Mouse (Mus musculus): ENCODE results near the gene Rab11fip4. TPM values are rescaled to one million over a fixed set of nuclear protein-coding genes. Genes with fewer than 3 reads are reported as not detected.
A peak's percentile ranks its signal among the peaks of the same experiment; 100 is the strongest.

Gene Rab11fip4
- total RNA-seq (2021): 100 to 1,000 TPM; 142 to 144 TPM

DNA sequence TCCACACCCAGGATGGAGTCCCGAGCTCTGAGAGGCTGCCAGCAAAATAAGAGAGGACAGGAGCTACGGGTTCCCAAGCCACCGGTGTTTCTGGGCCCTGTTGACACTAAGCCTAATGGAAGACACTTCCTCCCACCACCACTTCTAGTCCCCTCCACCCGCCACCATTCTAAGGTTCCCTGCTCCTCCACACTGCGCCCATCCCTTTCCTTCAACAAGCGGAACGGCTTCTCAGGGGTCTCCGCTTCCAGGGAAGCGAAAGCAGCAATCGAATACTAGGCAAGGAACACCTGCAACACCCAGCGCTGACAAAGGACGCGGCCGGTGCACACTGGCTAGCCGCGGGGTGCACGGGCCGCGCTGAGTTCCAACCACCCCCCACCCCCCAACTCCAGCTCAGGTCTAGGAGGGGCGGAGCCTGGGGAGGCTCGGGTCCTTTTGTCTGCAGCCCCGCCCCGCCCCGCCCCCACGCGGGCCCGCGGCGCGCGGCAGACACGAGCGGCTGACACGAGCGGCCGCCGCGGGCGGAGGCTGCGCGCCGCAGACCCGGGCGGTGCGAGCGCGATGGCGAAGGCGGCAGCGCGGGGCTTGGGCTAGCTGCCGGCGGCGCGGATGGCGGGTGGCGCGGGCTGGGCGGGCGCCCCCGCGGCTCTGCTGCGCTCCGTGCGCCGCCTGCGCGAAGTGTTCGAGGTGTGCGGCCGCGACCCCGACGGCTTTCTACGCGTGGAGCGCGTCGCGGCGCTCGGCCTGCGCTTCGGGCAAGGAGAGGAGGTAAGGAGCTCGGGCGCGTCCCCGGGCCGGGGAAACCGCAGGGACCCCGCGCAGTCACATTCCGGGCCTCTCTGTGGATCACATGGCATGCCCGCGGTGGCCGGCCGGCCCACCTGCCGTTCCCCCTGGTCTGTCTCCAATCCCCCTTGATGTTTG, at the start of gene Rab11fip4:
Gene Rab11fip4 (plus strand): TSS at position 549 of the 927 bp plus-strand sequence.
- DNase-seq: peak; percentile 74
- intact Hi-C loops (cut with DNase I): no loop called here

DNA sequence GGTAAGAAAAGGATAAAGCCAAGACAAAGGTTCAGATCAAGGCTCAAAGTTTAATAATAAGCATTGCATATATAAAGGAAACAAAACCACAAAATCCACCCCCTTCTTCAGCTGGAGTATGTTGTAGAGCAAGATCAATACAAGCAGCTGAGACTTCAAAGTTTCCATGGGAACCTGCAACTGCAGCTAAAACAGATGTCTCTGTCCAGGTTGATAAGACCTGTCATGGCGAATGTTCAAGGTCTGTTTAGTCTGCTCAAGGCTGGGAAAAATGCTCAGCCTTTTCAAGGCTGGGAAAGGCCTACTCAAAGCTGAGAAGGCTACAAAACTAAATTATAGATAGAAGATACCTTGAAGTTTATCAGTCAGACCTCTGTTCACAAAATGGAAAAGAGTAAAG, 38.4 kb upstream of the Rab11fip4 start:
- intact Hi-C loops (cut with DNase I): no loop called here
- DNase-seq: no peak

DNA sequence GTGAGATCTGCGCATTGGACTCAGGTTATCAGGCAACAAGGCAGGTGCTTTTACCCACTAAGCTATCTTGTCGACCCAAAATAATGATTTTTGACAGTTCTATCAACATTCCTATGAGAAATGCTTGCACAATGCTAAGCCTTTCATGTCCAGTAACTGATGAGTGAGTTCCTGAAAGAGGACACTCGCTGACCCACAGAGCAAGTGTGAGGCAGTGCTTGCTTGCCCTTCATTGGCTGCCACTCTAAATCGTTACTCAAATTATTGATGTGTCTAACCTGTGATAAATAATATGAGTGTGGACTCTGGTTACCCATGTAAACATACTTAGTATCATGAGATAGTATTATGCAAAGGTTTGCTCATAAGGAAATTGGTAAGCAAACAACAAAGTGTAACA, 30.5 kb upstream of the Rab11fip4 start:
- no peak for DNase-seq
- intact Hi-C loops (cut with DNase I): loop anchor here (10.0 kb wide), 1 partner anchor 316 kb away; no protein-coding TSS in a partner anchor

DNA sequence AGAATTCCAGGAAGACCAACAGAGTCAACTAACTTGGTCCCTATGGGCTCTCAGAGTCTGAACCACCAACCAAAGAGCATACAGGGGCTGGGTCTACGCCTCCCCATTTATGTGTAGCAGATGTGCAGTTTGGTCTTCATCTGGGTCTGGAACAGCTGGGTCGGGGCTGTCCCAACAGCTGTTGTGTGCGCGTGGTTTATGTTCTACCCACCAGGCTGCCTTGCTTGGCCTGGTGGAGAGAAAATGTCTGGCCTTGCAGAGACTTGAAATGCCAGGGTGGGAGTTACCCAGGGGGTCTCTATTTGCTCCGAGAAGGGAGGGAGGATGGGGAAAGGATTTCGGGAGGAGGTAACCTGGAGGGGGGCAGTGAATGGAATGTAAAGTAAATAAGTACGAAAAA, 27.5 kb upstream of the Rab11fip4 start:
- intact Hi-C loops (cut with DNase I): loop anchor here (10.0 kb wide), 1 partner anchor 319 kb away; no protein-coding TSS in a partner anchor
- DNase-seq: no peak

DNA sequence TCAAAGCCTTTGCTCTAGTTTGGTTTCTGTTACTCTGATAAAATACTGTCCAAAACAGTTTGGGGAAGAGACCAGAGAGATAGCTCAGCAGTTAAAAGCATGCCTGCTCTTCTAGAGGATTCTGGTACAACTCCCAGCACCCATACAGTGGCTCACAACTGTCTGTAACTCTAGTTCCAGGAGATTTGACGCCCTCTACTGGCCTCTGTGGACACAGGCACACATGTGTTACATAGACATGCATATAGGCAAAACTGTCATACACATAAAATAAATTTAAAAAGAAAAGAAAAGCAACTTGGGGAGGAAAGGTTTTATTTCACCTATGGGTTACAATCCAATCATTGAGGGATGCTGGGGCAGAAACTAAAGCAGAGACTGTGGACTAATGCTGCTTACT, 24.1 kb upstream of the Rab11fip4 start:
- intact Hi-C loops (cut with DNase I): loop anchor here (10.0 kb wide), 1 partner anchor 322 kb away; no protein-coding TSS in a partner anchor

DNA sequence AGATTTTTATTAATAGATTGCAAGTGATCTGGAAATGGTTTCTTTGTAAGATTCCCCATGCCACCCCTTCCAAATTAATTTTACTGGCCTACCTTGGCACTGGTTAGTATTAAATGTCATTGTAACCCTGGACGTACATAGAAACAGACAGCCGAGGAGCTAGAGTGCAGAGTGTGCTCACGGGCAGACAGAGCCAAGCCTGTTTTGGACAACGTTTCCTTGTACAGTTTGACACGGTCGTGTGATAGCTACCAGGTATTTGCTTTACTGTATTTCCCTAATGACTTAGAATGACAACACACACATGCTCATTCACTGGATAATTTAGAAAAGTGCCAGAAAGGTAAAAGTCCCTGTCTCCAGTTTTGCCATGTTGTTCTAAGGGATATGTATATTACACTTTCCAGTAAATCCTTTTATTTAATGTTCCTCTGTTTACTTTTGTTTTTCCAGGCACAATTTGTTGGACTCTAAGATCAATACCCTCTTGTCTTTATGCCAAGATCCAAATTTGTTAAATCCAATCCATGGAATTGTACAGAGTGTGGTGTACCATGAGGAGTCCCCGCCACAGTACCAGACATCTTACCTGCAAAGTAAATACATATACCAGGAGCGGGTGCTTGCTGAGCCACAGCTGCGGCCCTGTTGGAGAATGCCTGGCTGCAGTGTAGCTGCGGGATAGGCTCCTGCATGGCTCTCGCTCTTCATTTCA, 22.7 kb upstream of the Rab11fip4 start:
- intact Hi-C loops (cut with DNase I): loop anchor here (10.0 kb wide), 1 partner anchor 324 kb away; no protein-coding TSS in a partner anchor
- DNase-seq: no peak

More for the DNA sequence above, 24.1 kb upstream of the Rab11fip4 start:
- no peak for DNase-seq

DNA sequence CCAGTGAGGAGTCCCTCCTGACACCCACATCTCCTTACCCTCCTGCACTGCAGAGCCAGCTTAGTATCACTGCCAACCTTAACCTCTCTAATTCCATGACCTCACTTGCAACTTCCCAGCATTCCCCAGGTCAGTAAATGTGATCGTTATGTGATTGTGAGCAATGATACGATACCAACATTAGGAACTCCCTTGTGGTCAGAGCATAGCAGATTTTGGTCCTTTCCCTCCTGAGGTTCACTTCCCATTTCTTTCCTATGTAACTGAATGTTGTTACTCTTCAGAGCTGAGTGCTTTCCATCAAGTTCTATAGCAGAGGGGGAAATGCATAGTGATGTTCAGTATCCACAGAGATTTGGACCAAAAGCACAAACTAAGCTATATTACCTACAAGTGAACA, 20.7 kb upstream of the Rab11fip4 start:
- DNase-seq: no peak
- intact Hi-C loops (cut with DNase I): loop anchor here (10.0 kb wide), 1 partner anchor 106 kb away; no protein-coding TSS in a partner anchor

DNA sequence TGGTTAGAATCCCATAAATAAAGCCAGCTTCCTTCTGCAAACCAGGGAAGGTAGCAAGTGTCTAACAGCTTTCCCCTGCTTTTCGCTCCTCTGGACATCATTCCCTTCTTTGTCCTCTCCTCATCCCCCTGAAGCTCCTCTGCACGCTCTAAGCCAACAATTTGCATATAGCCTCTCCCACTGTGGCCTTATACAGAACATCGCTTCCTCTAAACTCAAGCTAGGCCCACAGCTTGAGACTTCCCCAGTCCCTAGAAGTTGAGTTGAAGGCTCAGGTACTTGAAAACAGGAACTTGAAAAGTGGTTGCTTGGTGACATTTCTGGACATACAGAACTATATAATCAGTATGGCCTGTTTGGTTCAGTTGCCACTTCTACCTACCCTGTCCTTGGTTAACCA, 17.2 kb upstream of the Rab11fip4 start:
- intact Hi-C loops (cut with DNase I): loop anchor here (10.0 kb wide), 1 partner anchor 109 kb away; no protein-coding TSS in a partner anchor
- DNase-seq: no peak

DNA sequence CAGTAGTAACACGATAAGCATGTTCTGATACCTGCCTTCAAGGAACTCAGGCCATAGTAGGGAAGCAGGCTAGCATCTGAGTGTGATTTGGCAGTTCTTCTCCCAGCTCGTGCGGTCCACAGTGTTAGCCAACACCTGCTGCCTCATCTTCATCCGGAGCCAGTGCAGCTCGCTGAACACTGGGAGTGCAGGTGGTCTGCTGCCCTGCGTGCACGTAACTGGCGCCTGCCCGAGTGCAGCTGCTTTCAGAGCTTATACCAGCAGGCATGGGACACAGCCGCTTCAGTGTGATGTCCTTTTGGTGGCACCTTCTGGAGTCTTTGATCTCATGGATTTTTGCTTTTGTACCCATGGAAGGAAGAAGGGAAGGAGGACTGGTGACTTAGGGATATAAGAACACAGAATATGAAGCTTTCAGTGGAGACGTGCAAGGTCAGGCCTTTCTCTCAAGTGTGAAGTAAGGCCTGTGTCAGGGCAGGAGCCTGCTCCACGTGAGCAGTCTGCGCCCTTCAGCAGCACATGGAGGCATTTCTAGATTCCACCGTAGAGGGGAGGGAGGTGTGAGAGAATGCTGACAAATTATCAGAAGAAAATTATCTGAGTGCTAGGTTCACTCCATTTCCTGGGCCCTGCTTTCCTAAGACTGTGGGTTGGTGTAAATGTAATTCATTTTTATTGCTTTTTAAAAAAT, 15.5 kb upstream of the Rab11fip4 start:
- intact Hi-C loops (cut with DNase I): loop anchor here (10.0 kb wide), 1 partner anchor 111 kb away; no protein-coding TSS in a partner anchor
- peak; percentile 50 for DNase-seq

DNA sequence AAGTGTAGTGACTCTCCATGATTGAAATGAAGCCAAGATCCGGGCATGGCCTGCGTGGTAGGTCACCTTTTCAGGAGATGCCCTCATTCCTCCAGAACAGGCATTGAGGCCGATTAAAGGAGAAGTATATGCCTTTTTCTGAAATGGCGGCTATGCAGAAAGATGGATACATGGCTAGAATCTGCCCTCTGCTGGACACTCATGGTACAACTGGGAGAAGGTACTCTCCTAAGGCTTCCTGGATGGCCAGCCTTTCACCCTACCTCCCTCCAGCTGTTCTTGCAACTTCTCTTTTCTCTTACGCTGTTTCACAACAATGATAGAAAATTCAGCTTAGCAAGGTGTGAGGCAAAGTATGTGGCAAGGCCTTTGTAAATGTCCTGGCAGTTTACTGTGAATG, 13.3 kb upstream of the Rab11fip4 start:
- DNase-seq: peak; percentile 77
- intact Hi-C loops (cut with DNase I): loop anchor here (10.0 kb wide), 1 partner anchor 113 kb away; no protein-coding TSS in a partner anchor

DNA sequence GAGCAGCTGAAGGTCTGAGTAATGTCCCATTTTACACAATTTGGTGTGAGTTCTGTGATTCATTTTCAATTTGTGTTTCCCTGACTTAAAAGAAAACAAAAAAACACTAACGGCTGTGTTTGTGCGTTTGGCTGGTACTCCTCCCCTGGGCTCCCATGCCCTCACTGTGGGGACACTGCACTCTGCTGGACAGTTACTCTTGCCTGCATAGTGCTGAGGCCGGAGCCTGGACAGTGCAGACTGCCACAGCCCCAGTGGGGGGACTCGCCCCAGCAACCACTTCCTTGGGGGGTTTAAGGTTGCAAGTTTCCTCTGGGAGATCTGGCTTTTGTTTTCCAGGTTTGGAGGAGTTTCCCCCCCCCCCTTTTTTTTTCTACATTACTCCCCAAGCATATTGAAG, 10.4 kb upstream of the Rab11fip4 start:
- intact Hi-C loops (cut with DNase I): no loop called here
- DNase-seq: no peak

DNA sequence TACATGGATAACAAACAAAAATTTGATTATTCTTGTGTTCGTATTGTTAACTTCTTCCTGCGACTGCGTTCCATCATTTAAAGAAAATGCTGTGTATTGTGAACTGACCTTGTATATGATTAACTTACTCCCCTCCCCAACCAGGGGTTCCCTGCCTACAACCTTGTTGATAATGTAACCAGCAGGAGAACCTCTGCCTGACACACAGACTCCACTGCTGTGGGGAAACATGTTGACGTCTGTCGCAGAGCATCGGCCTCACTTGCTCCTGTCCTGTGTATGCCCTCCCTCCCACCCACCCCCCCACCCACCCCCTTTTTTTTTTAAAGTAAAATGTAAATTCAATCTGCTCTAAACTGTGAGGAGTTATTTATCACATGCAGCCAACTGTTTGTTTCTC, 9.8 kb upstream of the Rab11fip4 start:
- intact Hi-C loops (cut with DNase I): no loop called here
- no peak for DNase-seq

DNA sequence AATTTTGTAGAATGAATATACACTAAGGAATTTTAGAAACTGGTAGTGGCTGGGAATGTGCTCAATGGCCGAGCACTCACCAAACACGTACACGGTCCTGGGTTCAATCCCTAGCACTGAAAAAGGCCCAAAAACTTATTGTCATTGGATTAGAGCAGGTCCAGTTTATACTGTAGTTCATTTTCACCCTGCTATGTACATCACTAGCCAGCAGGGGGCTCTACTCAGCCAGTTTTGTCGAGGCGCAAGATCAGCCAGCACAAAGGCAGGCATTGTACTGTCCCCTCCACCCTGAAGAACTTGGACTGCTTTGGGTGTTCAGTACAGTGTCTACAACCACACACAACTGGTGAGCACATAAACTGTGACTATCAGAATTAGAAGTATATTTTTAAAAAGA, 6.8 kb upstream of the Rab11fip4 start:
- intact Hi-C loops (cut with DNase I): no loop called here
- peak; percentile 72 for DNase-seq

DNA sequence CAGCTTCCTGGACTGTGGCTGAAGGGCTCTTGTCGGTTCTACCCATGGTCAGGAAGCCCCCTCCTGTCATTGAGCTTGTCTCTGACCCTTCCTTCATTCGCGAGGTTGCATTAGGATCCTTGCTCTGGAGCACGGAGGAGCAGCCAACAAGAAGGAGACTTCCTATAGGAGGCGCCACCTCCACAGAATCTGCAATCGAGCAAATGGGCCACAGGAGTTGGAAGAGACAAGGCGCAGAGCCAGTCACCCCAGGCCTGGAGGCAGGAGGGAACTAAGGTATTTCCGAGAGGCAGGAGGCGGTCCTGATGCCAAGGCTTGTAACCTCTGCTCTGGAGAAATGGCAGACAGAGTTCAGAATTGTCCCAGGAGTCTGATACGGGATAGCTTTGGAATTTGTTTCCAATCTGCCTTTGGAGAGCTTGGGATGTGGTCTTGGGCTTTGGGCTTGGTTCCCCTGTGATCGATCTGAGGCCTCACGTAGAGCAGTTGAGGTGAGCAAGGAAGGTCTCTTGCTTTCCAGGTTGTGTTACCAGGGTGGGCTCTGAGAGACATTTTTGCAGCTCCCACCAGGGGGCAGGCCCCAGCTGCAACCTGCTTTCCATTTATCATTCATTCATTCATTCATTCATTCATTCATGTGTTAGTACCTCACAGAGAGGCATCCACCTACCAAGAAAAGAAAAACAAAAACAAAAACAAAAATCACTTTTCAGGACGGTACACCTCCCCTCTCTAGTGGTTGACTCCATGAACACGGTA, 1.5 kb upstream of the Rab11fip4 start:
- peak; percentile 58 for DNase-seq
- intact Hi-C loops (cut with DNase I): loop anchor here (5.0 kb wide), 2 partner anchors 98 to 333 kb away; no protein-coding TSS in a partner anchor

DNA sequence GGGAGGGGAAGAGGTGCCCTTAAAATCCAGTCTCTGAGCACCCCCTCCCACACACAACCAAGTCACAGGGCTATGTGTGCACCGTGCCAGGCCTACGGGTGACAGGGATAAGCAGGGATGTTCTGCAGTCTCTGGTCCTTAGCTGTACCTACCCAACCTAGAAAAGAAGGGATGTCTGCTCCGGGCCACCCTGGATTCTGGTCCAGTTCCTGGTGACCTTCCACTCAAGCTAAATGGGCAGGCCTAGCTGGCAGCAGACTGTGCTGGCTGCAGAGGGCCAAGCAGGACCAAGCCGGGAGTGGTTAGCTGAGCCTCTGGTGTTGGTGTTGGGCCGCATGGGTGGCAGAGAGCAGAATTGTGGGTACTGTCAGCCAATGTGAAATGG, 571 bp downstream of the Rab11fip4 start:
- intact Hi-C loops (cut with DNase I): no loop called here
- DNase-seq: peak; percentile 38

DNA sequence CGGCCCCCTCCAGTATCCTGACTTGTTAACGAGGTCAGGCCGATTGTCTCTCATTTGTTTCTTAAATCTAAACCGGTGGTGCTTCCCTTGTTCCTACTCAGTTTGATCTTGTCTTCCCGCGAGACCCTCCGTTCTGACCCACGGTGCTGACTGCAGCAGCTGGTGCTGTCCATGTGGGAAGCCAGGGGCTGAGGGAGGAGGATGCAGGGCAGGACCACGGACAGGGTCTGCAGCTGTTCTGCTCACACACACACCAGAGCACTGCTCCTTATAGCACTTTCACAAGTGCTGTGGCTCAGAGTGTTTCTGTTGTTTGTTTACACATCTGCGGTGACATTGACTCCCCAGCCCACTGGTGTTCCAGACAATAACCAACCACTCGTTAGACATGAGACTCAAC, 2.5 kb downstream of the Rab11fip4 start:
- intact Hi-C loops (cut with DNase I): no loop called here

DNA sequence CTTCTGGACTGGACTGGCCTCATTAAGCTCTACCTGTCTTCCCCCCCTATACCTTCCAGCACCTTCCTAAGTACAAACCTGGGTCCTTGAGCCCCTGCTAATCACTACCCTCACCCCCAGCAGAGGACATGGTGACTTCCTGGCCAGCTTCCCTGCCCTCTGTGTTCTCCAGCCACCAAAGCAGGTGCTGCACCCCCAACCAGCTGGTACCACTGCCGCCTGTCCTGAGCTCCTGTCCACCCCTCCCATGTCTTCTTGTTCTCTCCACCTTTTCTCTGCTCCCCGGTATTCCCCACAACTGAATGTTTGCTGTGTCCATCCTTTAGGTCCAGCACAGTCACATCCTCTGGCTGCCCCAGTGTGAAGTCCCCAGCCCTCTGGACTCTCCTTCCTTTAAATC, 19.4 kb downstream of the Rab11fip4 start:
- intact Hi-C loops (cut with DNase I): no loop called here
- DNase-seq: no peak

More for the DNA sequence above, 2.5 kb downstream of the Rab11fip4 start:
- no peak for DNase-seq

DNA sequence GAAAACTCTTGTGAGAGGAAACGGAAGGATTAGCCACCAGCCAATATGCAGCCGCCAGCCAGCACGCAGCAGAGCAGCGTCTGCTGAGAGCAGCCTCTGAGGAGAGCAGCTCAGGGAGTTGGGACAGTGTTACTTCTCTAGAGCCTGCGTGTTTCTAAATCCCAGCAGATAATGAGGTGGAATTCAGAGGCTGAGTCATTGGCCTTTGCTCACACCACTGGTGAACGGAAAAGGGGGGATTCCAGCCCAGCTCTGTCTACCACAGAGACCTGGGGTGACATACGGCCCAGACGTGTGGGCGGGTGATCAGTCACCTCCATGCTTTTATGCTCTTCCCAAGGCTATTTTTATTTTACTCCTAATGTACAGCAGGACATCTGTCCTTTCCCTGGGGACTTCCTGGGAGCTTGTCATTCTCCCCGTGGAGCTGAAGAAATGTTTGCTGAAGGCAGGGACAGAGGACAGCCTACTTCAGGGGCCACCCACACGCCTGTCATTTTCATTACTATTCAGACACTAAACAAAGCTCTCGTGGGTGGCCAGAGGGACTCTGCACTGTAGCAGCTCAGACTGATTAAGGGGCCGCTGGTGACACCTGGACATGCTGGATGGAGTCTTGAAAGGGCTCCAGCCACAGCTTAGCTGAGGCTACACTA, 20.1 kb downstream of the Rab11fip4 start:
- intact Hi-C loops (cut with DNase I): no loop called here

DNA sequence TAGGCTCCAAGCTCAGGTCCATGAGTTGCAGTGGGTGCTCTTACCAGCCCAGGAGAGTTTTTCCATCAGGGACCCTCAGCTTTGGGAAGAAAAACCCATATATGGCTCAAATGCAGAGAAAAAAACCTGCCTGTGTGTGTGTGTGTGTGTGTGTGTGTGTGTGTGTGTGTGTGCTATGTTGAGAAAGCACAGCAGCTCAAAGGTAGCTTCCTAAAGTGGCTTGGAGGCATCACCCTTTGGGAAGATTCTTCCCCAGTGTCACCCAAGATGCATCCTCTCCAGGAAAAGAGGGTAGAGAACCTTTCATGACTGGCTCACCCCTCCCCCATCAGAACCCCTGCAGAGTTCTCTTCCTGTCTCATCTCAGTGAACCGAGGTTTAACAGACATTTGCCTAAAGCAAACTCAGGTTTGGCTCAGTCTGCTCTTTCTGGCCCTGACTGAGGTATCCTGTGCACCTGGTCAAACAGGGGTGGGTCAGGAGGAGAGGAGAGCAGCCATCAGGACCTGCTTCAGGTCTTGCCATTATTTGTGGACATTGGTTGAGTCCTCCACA, 21.1 kb downstream of the Rab11fip4 start:
- DNase-seq: no peak
- intact Hi-C loops (cut with DNase I): no loop called here

More for the DNA sequence above, 20.1 kb downstream of the Rab11fip4 start:
- no peak for DNase-seq
